Mouse (Mus musculus) lung, embryonic 16.5 days (tissue): ENCODE results near the gene Lyrm7. TPM values are rescaled to one million over a fixed set of nuclear protein-coding genes. Genes with fewer than 3 reads are reported as not detected.

Experiments used
- ATAC-seq: fragments of 200-750 bp; cut with Nextera tagmentation; 2 replicates; pipeline ENCODE4 v1.8.0; 2017; ENCODE audit warnings: low read depth, mild to moderate bottlenecking, moderate library complexity
- H3K27ac ChIP-seq: fragments of 300-500 bp; sonication (generic); 2 replicates; pipeline ENCODE4 v1.5.1; 2014; ENCODE audit warnings: mild to moderate bottlenecking, control low read depth, low read length
- H3K27me3 ChIP-seq: fragments of 300-500 bp; sonication (generic); 2 replicates; pipeline ENCODE4 v1.6.1; 2014; ENCODE audit warnings: low read depth, low read length, mixed read lengths; ENCODE audit not compliant: control insufficient read depth, insufficient read depth
- H3K36me3 ChIP-seq: fragments of 300-500 bp; sonication (generic); 2 replicates; pipeline ENCODE4 v1.6.1; 2014; ENCODE audit warnings: low read length; ENCODE audit not compliant: control insufficient read depth, insufficient read depth
- H3K4me1 ChIP-seq: fragments of 300-500 bp; sonication (generic); replicated peaks from 2 replicates; pipeline ENCODE4 v1.6.1; 2014; ENCODE audit warnings: low read length, mixed read lengths; ENCODE audit not compliant: control insufficient read depth, insufficient read depth
- H3K4me2 ChIP-seq: fragments of 300-500 bp; sonication (generic); 2 replicates; pipeline ENCODE4 v1.6.1; 2014; ENCODE audit warnings: low read depth, low read length, control low read depth
- H3K4me3 ChIP-seq: fragments of 300-500 bp; sonication (generic); 2 replicates; pipeline ENCODE4 v1.5.1; 2014; ENCODE audit warnings: mild to moderate bottlenecking, low read length, control low read depth
- H3K9ac ChIP-seq: fragments of 300-500 bp; sonication (generic); 2 replicates; pipeline ENCODE4 v1.6.1; 2014; ENCODE audit warnings: low read length, control low read depth
- H3K9me3 ChIP-seq: fragments of 300-500 bp; sonication (generic); 2 replicates; pipeline ENCODE4 v1.6.1; 2016; ENCODE audit warnings: low read length; ENCODE audit not compliant: control insufficient read depth
- WGBS: fragments of 180-500 bp; shearing (Covaris S2); extraction: QIAGEN DNeasy Blood & Tissue Kit; methylation state at CpG from one replicate; pipeline ENCODE4 v1.1.7; 2014; 5-methylcytosine and 5-hydroxymethylcytosine counted together
- polyA plus RNA-seq: library from polyadenylated mRNA; unstranded; fragments of >200 nt; fragmentation: Nextera tagmentation; extraction: Ambion mirVana; gene quantifications from 2 replicates; pipeline ENCODE4 v1.2.1, GENCODE M21; 2015

Lyrm7 gene
- polyA plus RNA-seq, 1 experiment from 2014 or later: 7.7 TPM

DNA sequence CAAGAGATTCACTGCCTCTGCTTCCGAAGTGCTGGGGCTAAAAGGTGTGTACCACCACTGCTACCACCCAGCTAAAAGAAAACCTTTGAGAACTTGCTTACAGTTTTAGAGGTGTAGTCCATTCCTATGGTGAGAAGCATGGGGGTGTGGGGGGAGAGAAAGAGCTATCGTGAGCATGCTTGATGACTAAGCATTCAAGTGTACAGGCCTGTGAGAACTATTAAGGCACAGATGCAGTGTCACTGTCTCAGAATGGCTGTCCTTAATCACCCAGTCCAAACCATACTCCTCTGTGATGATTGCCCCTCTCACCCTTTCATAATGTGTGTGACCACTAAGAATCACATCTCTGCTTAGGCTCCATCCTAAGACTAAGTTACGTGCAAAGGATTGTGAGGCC is 8.6 kb upstream of the Lyrm7 start:
- no peak overlapping the region for H3K4me2 ChIP-seq
- no peak overlapping the region for H3K27ac ChIP-seq
- no peaks in the 10 kb centered on the region for H3K27me3 ChIP-seq
- peaks cover 32% of the 10 kb centered on the region for H3K36me3 ChIP-seq
- H3K4me3 ChIP-seq: no peak overlapping the region
- H3K9ac ChIP-seq: no peak overlapping the region
- no peaks in the 10 kb centered on the region for H3K9me3 ChIP-seq
- peaks cover 14% of the 10 kb centered on the region for H3K4me1 ChIP-seq
- WGBS: 84% methylated on average over 3 of the region's 3 CpGs
- no peak for ATAC-seq

DNA sequence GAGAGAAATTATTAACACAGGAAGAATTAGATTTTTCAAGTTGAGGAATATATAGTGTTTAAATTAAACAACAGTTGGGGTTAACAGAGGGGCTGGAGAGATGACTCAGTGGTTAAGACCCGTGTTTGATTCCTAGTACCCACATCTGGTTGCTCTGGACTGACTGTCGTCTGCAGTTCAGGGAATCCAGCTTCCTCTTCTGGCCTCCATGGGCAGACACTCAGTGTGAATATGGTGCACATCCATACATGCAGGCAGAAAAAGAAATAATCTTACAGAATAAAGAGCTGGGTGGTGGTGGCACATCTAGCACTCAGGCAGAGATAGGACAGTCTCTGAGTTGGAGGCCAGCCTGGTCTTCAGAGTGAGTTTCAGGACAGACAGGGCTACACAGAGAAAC is 7.7 kb upstream of the Lyrm7 start:
- Histone ChIP-seq H3K4me1 (peaks cover 14% of the 10 kb centered on the region), H3K9ac (no peak overlapping the region), H3K9me3 (no peaks in the 10 kb centered on the region), H3K4me2 (no peak overlapping the region), H3K27ac (no peak overlapping the region), H3K36me3 (peaks cover 23% of the 10 kb centered on the region), H3K27me3 (no peaks in the 10 kb centered on the region), H3K4me3 (no peak overlapping the region)
- WGBS: 62% methylated on average over 2 of the region's 2 CpGs
- ATAC-seq: no peak

DNA sequence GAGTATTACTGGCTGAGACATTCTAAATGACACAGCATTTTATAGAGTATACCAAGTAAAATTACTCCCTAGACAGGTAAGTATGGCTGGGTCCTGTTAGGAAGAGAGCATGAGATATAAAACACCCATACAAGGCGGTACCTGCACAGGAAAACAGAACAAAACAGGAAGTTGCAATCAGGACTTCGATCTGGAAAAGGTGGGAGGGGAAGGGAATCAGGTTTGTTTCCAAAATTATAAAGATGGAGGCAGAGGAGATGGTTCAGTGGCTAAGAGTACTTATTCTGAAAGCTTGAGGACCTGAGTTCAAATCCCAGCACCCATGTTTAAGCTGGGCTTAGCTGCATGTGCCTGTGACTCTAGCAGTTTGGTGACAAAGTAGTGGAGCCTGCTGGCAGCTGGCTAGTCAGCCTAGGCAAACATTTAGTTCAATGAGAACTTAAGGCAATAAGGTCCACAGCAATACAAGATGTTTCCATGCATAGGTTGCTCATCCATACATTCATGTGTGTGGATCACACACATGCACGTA is 7.3 kb upstream of the Lyrm7 start:
- 77% methylated on average over 3 of the region's 3 CpGs for WGBS
- peak overlapping the region; percentile 67; the same call in 1 of the 2 replicates for H3K4me3 ChIP-seq
- H3K27ac ChIP-seq: no peak overlapping the region
- H3K36me3 ChIP-seq: peaks cover 22% of the 10 kb centered on the region
- peaks cover 14% of the 10 kb centered on the region for H3K4me1 ChIP-seq
- H3K27me3 ChIP-seq: no peaks in the 10 kb centered on the region
- ATAC-seq: no peak
- H3K9me3 ChIP-seq: no peaks in the 10 kb centered on the region
- peak overlapping the region; percentile 70 for H3K4me2 ChIP-seq
- no peak overlapping the region for H3K9ac ChIP-seq

DNA sequence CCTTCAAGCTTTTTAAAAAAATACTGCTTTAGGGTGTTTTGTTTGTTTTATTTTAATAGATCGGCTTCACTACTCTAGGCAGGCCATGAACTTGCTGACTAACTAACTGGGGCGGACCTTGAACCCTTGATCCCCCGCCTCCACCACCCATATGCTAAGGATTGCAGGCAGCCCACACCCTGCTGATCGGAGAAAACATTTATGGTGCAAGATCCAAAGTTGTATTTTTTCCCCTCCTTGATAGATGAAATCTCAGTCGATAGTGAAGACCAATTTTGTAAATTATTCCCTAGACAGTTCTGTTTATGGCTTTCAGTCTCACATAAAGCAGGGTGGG is 6.3 kb upstream of the Lyrm7 start:
- Histone ChIP-seq H3K27ac (peak overlapping the region; percentile 74), H3K4me2 (peak overlapping the region; percentile 70), H3K4me1 (peaks cover 14% of the 10 kb centered on the region), H3K9me3 (no peaks in the 10 kb centered on the region), H3K27me3 (no peaks in the 10 kb centered on the region), H3K36me3 (peaks cover 21% of the 10 kb centered on the region), H3K9ac (peak overlapping the region; percentile 95), H3K4me3 (peak overlapping the region; percentile 67)
- WGBS: 1% methylated on average over 5 of the region's 5 CpGs
- ATAC-seq: peak; percentile 27; the same call in 1 of the 2 replicates

DNA sequence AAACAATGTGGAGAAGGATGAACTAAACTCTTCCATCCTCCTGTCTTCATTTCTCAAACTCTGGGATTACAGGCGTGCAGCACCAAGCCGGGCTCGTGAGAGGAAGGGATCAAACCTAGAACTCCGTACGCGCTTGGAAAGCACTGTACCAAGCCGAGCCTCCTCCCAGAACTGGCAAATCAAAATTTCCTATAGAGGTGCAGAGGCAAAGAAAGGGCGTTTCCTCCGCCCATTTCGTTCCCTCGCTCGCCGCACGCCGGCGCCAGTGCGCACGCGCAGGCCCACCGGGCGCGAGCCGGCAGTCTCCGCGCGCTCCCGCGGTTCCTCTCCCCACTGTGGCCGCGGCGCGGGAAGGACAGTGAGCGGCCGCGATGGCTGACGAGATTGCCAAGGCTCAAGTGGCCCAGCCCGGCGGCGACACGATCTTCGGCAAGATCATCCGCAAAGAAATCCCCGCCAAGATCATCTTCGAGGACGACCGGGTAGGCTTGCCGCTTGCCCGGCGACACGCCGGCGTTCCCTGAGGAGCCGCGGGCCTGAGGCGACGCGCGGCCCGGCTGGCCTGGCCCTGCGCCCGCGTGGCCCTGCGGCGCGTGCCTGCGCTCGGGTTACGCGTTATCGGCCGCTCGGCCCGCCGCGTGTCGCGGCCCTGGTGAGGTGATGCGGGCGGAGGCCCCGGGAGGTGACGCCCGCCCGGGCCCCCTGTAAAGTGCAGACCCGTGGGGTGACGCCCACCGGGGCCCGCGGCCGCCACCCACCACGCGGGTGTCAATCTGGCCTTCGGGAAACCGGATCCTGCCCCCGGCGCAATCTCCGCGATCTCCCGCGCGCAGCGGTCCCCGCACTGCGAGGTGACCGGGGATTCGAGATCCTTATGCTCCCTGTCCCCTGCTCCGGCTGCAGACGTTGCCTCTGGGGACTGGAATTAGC is 5.7 kb upstream of the Lyrm7 start, which contains the start of gene Hint1:
Hint1 (plus strand) TSS at position 265 of the 930 bp plus-strand sequence.
- under 1% methylated on average over 77 of the region's 107 CpGs for WGBS
- H3K9me3 ChIP-seq: no peaks in the 10 kb centered on the region

DNA sequence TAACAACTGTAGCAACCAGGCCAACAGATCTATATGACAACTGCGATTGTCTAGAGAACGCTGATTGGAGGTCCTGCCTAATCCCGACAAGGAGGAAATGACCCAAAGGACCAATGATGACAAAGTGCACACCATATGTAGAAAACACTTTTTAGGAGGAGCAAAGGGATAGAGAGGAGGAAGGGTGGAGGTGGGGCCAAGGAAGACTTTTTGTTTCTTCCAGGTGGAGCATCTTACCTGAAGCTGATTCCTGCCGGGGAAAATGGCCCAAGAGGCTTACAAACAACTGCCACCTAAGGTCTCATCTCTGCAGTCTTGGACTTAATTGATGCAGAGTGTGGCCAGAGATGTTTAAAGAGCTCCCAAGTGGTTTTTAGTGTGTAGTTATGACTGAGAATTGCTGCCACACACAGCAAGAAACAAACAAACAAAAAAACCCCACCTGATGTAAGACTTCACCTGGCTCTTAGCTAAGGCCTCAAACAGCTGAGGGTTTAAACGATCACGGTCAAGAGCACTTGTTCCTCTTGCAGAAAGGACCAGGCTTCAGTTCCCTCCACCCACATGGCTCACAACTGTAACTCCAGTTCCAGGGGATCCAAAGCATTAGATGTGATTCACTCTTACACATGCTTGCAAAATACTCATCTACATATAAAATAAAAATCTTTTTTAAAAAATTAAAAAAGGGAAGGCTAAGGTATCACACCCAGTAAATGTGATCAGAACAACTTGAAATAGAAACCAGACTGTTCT is 4.8 kb upstream of the Lyrm7 start:
- H3K9me3 ChIP-seq: no peaks in the 10 kb centered on the region
- WGBS: 62% methylated on average over 6 of the region's 6 CpGs
- H3K36me3 ChIP-seq: peaks cover 7% of the 10 kb centered on the region; the same call in 1 of the 2 replicates
- peaks cover 14% of the 10 kb centered on the region for H3K4me1 ChIP-seq
- peak overlapping the region; percentile 74 for H3K27ac ChIP-seq
- H3K4me2 ChIP-seq: peak overlapping the region; percentile 70
- H3K4me3 ChIP-seq: peak overlapping the region; percentile 67
- no peak for ATAC-seq
- H3K27me3 ChIP-seq: no peaks in the 10 kb centered on the region
- peak overlapping the region; percentile 95 for H3K9ac ChIP-seq

More for the DNA sequence above, 5.7 kb upstream of the Lyrm7 start, which contains the start of gene Hint1:
- Histone ChIP-seq H3K27me3 (no peaks in the 10 kb centered on the region), H3K9ac (peak within 1 kb of the TSS; percentile 95), H3K4me3 (peak within 1 kb of the TSS; percentile 67), H3K36me3 (peaks cover 15% of the 10 kb centered on the region), H3K4me2 (peak within 1 kb of the TSS; percentile 70), H3K27ac (peak within 1 kb of the TSS; percentile 74), H3K4me1 (peaks cover 14% of the 10 kb centered on the region)
- peak; percentile 89 for ATAC-seq

DNA sequence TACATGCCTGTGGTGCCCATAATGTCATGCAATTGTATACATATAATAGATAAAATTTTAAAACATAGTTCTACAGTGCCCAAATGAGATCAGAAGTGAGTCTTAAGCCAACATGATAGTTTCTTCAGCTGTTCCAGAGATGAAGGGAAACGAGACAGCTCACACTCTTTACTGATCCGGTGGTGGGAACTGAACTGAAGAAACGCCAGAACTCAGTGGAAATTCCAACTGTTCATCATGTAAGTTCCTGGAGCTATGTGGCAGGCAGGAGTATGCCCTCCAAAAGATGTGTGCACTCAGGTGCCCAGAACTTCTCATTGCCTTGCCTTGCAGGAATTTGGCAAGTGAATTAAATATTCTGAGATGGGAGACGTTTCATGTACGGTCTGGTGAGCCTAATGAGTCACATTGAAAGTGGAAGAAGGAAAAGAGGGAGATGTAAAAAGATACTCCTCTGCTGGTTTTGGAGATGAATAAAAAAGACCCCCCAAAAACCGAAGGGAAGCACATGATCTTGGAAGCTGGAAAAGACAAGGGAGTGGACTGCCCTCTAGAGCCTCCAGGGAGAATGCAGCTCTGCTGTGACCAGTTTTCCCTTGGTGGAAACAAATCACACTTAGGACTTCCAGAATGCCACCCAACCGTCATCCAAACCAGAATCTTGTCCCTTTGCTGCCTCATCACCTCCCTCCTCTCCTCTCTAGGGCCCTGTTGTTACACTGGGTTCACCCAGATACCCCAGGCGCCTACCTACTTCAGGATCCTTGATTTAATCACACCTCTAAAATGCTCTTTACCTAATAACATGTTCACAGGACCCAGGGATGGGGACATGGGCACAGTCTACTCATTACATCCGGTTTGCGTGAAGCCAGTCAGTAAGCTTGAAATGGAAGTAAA is 2.2 kb upstream of the Lyrm7 start:
- ATAC-seq: no peak
- H3K27me3 ChIP-seq: no peaks in the 10 kb centered on the region
- no peak overlapping the region for H3K27ac ChIP-seq
- H3K9me3 ChIP-seq: no peaks in the 10 kb centered on the region
- 41% methylated on average over 10 of the region's 10 CpGs for WGBS
- no peak overlapping the region for H3K4me2 ChIP-seq
- H3K4me3 ChIP-seq: no peak overlapping the region
- H3K36me3 ChIP-seq: no peaks in the 10 kb centered on the region
- 0 out of 2 replicates have a peak overlapping the region, but pooled peaks have one; percentile 37 for H3K9ac ChIP-seq
- peaks cover 18% of the 10 kb centered on the region for H3K4me1 ChIP-seq

DNA sequence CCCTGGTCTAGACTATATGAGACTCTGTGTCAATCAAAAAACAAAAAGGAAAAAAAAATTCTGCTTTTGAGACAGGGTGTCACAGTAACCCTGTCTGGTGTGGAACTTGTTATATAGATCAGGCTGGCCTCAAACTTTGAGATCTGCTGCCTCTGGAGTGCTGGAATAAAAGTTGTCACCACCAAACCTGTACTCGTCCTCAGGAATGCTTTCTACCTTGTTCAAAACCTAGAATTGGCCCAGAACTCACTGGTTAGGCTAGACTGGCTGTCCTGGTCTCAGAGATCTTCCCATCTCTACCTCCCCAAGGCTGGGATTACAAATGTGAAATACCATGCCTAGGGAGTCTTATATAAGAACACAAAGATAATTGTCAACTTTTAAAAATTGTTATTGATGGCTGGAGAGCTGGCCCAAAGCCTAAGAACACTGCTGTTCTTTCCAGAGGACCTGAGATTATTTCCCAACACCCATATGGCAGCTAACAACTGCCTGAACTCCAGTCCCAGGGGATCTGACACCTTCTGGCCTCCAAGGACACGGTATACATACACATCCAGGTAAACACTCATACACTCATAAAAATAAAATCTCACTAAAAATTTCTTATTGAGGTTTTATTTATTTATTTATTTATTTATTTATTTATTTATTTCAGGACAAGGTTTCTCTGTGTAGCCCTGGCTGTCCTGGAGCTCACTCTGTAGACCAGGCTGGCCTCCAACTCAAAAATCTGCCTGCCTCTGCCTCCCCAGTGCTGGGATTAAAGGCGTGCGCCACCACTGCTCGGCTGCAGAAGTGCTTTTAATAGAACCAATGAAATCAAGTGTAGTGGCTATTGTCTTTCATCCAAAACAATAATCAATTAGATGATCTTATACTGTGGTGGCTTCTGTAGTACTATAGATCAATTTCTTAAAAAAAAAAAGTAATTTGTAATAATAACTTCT is 1.0 kb upstream of the Lyrm7 start:
- Histone ChIP-seq H3K4me3 (no peak overlapping the region), H3K36me3 (no peaks in the 10 kb centered on the region), H3K4me2 (no peak overlapping the region; the same call in 1 of the 2 replicates), H3K27ac (no peak overlapping the region), H3K27me3 (no peaks in the 10 kb centered on the region), H3K9ac (no peak overlapping the region), H3K4me1 (peaks cover 10% of the 10 kb centered on the region), H3K9me3 (no peaks in the 10 kb centered on the region)
- WGBS: 84% methylated on average over 5 of the region's 5 CpGs
- ATAC-seq: no peak
